Mouse (Mus musculus) liver, embryonic 15.5 days (tissue): Measurements from ENCODE around the gene Myl10. TPM values are rescaled to one million over a fixed set of nuclear protein-coding genes. Genes with fewer than 3 reads are reported as not detected.

Experiments
- ATAC-seq: fragments of 200-750 bp; cut with Nextera tagmentation; 2 replicates; pipeline ENCODE4 v1.8.0; 2017; ENCODE audit warnings: moderate number of reproducible peaks, mild to moderate bottlenecking, moderate library complexity; ENCODE audit not compliant: insufficient read depth
- H3K27ac ChIP-seq: fragments of 300-500 bp; sonication (generic); replicated peaks from 2 replicates; pipeline ENCODE4 v1.5.1; 2015; ENCODE audit warnings: mild to moderate bottlenecking, inconsistent platforms
- H3K27me3 ChIP-seq: fragments of 300-500 bp; sonication (generic); 2 replicates; pipeline ENCODE4 v1.6.1; 2015; ENCODE audit warnings: mild to moderate bottlenecking, inconsistent platforms
- H3K36me3 ChIP-seq: fragments of 300-500 bp; sonication (generic); replicated peaks from 2 replicates; pipeline ENCODE4 v1.6.1; 2015; ENCODE audit warnings: moderate library complexity, mild to moderate bottlenecking, inconsistent platforms
- H3K4me1 ChIP-seq: fragments of 300-500 bp; sonication (generic); replicated peaks from 2 replicates; pipeline ENCODE4 v1.6.1; 2015; ENCODE audit warnings: inconsistent platforms
- H3K4me2 ChIP-seq: fragments of 300-500 bp; sonication (generic); 2 replicates; pipeline ENCODE4 v1.6.1; 2015; ENCODE audit warnings: moderate library complexity, mild to moderate bottlenecking, inconsistent platforms
- H3K4me3 ChIP-seq: fragments of 300-500 bp; sonication (generic); replicated peaks from 2 replicates; pipeline ENCODE4 v1.5.1; 2015; ENCODE audit warnings: mild to moderate bottlenecking, inconsistent platforms
- H3K9ac ChIP-seq: fragments of 300-500 bp; sonication (generic); 2 replicates; pipeline ENCODE4 v1.6.1; 2015; ENCODE audit warnings: moderate library complexity, mild to moderate bottlenecking, inconsistent platforms
- H3K9me3 ChIP-seq: fragments of 300-500 bp; sonication (generic); replicated peaks from 2 replicates; pipeline ENCODE4 v1.6.1; 2016; ENCODE audit warnings: inconsistent platforms
- WGBS: fragments of 180-500 bp; shearing (Covaris S2); methylation state at CpG from one replicate; pipeline ENCODE4 v1.1.7; 2015; ENCODE audit warnings: mixed read lengths; ENCODE audit not compliant: insufficient replicate concordance; 5-methylcytosine and 5-hydroxymethylcytosine counted together
- polyA plus RNA-seq: library from polyadenylated mRNA; unstranded; fragments of >200 nt; fragmentation: Nextera tagmentation; extraction: Ambion mirVana; gene quantifications from 2 replicates; pipeline ENCODE4 v1.2.1, GENCODE M21; 2015

The Myl10 gene
- polyA plus RNA-seq, 1 experiment from 2014 or later: not detected

DNA sequence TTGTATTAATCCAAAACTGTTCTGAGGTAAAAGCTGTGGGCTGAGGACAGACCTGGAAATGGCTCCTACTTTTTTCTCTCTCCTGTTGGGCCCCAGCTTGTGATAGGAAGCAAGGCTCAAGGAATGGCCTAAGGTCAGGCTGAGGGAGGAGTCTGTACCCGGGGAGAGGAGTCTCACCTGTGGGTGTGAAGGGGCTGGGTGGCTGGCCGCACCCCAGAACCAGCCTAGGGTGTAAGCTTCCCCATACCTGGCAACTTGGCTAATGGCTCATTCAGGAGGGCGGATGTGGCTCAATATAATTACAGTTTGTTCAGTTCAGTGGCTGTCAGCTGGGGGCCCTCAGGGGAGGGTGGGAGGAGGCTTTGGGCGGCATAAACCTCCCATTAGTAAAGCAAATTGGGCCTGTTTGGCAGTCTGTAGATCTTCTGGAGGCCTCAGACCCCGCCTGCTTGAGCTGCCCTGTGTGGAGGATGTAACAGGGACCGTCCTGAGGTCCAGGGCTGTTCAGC, 14.1 kb upstream of the Myl10 start:
- H3K4me2 ChIP-seq: no peak overlapping the region
- H3K9me3 ChIP-seq: no peaks in the 10 kb centered on the region
- H3K27me3 ChIP-seq: no peaks in the 10 kb centered on the region
- H3K36me3 ChIP-seq: no peaks in the 10 kb centered on the region
- ATAC-seq: no peak
- H3K9ac ChIP-seq: no peak overlapping the region
- no peaks in the 10 kb centered on the region for H3K4me1 ChIP-seq
- H3K27ac ChIP-seq: no peak overlapping the region
- H3K4me3 ChIP-seq: no peak overlapping the region
- 55% methylated on average over 6 of the region's 6 CpGs for WGBS

DNA sequence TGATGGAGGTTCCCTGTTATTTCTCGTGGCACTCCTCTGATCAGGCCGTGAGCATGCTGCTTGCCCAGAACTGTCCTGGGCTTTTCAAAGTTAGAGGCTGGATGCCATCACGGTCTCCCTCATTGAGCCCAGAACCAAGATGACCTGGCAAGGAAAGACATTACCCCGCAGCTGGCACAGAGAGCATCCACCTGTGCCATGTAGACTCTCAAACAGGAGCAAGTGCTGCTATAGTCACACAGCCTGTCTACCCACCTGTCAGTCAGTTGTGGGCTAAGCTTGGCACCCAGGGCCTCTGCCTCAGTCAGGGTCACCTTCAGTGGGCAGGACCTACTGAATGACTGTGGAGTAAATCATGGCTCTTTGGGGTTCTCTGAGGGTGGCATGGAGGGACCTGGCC, 6.6 kb upstream of the Myl10 start:
- H3K4me2 ChIP-seq: no peak overlapping the region
- H3K9me3 ChIP-seq: no peaks in the 10 kb centered on the region
- no peak overlapping the region for H3K9ac ChIP-seq
- H3K27me3 ChIP-seq: no peaks in the 10 kb centered on the region
- no peaks in the 10 kb centered on the region for H3K36me3 ChIP-seq
- H3K4me3 ChIP-seq: no peak overlapping the region
- ATAC-seq: no peak
- H3K4me1 ChIP-seq: no peaks in the 10 kb centered on the region
- H3K27ac ChIP-seq: no peak overlapping the region
- WGBS: 61% methylated on average over 4 of the region's 4 CpGs

DNA sequence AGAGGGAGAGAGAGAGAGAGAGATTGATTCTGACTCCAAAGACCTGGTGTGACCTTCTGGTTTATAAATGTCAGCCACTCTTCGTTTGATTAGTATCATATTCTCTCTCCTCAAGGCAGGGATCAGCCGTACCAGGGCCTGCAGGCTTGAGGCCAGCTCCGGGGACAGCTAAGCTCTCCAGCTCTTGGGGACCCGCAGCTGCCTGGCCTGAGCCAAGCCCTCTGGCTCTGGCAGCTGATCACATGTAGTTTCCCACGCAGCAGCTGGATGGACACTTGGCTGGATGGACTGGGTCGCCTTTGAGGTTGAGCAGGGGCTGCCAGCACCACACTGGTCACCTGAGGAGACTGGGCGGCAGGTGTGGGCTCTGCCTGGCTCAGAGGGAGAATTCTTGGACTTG, 5.4 kb upstream of the Myl10 start:
- ATAC-seq: no peak
- H3K4me2 ChIP-seq: no peak overlapping the region
- H3K9ac ChIP-seq: no peak overlapping the region
- H3K27me3 ChIP-seq: no peaks in the 10 kb centered on the region
- H3K27ac ChIP-seq: no peak overlapping the region
- 51% methylated on average over 7 of the region's 7 CpGs for WGBS
- H3K4me3 ChIP-seq: no peak overlapping the region
- no peaks in the 10 kb centered on the region for H3K9me3 ChIP-seq
- H3K36me3 ChIP-seq: no peaks in the 10 kb centered on the region
- no peaks in the 10 kb centered on the region for H3K4me1 ChIP-seq

DNA sequence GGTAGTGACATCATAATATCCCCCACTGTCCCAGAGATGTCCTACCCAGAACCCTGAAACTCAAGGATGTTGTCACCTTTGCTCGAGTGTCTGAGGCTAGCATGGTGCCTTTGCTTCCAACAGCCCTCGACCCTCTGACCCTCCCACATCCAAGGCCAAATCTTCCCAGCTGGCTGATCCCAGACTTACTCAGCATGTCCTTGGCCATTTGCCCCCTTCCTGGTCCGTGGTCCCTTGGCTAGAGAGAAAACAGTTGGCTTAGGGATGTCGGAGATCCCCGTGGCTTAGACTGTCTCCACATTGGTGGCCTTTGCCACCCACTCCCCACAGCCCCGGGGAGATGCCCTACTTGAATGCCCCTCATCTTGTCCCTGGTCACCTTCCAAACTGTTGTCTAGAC, 4.1 kb upstream of the Myl10 start:
- H3K27me3 ChIP-seq: no peaks in the 10 kb centered on the region
- no peaks in the 10 kb centered on the region for H3K4me1 ChIP-seq
- 48% methylated on average over 6 of the region's 6 CpGs for WGBS
- no peak for ATAC-seq
- H3K4me3 ChIP-seq: no peak overlapping the region
- no peaks in the 10 kb centered on the region for H3K36me3 ChIP-seq
- H3K4me2 ChIP-seq: no peak overlapping the region
- H3K27ac ChIP-seq: no peak overlapping the region
- H3K9me3 ChIP-seq: no peaks in the 10 kb centered on the region
- H3K9ac ChIP-seq: no peak overlapping the region

DNA sequence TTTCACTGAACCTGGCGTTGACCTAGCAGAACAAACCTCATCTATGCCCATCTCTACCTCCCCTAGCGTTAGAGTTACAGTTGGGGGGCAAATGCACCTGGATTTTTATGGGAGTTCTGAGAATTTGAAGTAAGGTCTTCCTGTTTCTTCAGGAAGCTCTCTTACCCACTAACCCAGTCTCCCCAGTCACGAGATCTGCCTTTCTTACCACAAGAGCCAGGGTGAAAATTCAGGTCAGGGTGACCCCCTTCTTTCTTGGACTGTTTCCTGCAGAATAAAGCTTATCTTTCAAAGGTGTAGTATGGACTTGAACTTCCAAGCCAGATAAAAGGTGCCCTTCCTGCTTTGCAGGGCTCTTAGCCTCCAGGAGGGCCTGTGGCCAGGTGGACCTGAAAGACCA, 1.8 kb upstream of the Myl10 start:
- Histone ChIP-seq H3K9ac (no peak overlapping the region), H3K27me3 (no peaks in the 10 kb centered on the region), H3K36me3 (no peaks in the 10 kb centered on the region), H3K27ac (no peak overlapping the region), H3K4me1 (no peaks in the 10 kb centered on the region), H3K9me3 (no peaks in the 10 kb centered on the region), H3K4me2 (no peak overlapping the region), H3K4me3 (no peak overlapping the region)
- ATAC-seq: no peak
- WGBS: 23% methylated on average over 3 of the region's 3 CpGs

DNA sequence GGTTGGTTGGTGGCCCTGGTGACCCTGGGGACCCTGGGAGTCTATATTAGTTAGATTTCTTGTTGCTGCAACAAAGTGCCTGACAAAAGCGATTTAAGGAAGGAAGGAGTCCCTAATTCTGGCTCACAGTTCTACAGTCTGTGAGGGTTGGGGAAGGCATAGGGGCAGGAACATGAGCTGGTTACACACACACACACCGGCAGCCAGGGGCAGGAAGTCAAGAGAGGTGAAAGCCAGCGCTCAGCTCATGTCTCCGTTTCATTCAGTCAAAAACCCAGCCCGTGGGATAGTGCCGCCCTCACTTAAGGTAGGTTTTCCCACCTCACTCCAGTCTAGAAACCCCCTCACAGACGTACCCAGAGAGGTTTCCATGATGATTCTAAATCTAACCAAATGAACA, 472 bp downstream of the Myl10 start:
- Histone ChIP-seq H3K9me3 (no peaks in the 10 kb centered on the region), H3K4me1 (no peaks in the 10 kb centered on the region), H3K4me2 (no peak overlapping the region), H3K36me3 (no peaks in the 10 kb centered on the region), H3K27ac (no peak overlapping the region), H3K9ac (no peak overlapping the region), H3K27me3 (no peaks in the 10 kb centered on the region), H3K4me3 (no peak overlapping the region)
- WGBS: 40% methylated on average over 7 of the region's 7 CpGs
- no peak for ATAC-seq

DNA sequence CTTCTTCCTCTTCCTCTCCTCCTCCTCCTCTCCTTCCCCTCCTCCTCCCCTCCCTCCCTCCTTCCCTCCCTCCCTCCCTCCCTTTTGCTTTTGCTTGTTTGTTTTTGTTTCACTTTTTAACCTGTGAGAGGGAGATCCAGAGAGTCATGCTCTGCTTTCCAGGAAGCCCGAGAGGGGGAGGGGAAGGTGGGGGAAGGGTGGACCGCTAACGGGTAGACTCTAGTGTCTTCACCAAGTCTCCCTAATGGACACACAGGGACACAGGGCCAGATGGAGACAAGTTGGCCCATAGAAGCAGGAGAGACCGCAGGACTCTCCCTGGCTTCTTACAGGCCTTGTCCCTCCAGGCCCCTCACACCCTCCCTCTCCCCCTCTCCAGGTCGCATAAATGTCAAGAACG, 2.0 kb downstream of the Myl10 start:
- no peaks in the 10 kb centered on the region for H3K36me3 ChIP-seq
- H3K4me1 ChIP-seq: no peaks in the 10 kb centered on the region
- H3K4me3 ChIP-seq: no peak overlapping the region
- no peak overlapping the region for H3K4me2 ChIP-seq
- H3K27me3 ChIP-seq: no peaks in the 10 kb centered on the region
- 44% methylated on average over 6 of the region's 6 CpGs for WGBS
- H3K9me3 ChIP-seq: no peaks in the 10 kb centered on the region
- no peak overlapping the region for H3K27ac ChIP-seq
- no peak overlapping the region for H3K9ac ChIP-seq
- no peak for ATAC-seq

DNA sequence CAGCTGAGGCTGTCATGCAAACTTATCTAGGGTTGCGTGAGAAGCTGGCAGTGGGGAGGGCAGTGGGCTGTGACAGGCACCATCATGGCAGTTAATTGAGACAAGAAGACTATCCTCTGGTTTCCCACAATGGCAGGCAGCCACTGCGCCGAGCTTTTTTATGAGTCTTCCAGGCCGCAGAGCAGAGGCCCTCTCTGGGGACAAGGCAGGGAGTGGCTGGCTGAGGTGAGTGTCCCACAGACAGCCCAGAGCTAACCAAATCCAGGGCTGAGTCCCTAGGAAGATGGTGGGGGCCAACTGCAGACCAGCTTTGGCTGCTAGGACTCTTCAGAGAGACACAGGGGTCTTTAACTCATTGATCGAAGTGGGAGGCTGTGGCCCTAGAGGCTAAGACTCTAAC, 3.6 kb downstream of the Myl10 start:
- 64% methylated on average over 5 of the region's 5 CpGs for WGBS
- Histone ChIP-seq H3K27me3 (no peaks in the 10 kb centered on the region), H3K9me3 (no peaks in the 10 kb centered on the region)

DNA sequence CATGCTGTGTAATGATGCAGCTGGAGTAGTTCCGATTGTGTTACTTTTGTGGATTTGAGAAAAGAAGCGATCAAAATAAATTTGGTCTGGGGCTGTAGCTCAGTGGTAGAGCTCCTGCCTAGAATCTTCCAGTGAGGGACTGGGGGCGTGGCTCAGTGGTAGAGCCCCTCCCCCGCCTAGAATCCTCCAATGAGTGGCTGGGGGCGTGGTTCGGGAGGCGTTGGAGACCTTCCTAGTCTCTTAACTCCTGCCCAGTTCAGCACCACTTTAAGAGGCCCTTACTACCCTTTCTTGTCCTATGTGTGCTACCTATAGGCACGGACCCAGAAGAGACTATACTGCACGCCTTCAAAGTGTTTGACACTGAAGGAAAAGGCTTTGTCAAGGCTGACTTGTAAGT, 4.7 kb downstream of the Myl10 start:
- Histone ChIP-seq H3K9me3 (no peaks in the 10 kb centered on the region), H3K4me2 (no peak overlapping the region), H3K27ac (no peak overlapping the region), H3K27me3 (no peaks in the 10 kb centered on the region), H3K4me1 (no peaks in the 10 kb centered on the region), H3K36me3 (no peaks in the 10 kb centered on the region), H3K9ac (no peak overlapping the region), H3K4me3 (no peak overlapping the region)
- 60% methylated on average over 9 of the region's 9 CpGs for WGBS
- ATAC-seq: no peak

More for the DNA sequence above, 3.6 kb downstream of the Myl10 start:
- ATAC-seq: no peak
- Histone ChIP-seq H3K9ac (no peak overlapping the region), H3K27ac (no peak overlapping the region), H3K4me3 (no peak overlapping the region), H3K4me2 (no peak overlapping the region), H3K4me1 (no peaks in the 10 kb centered on the region), H3K36me3 (no peaks in the 10 kb centered on the region)

DNA sequence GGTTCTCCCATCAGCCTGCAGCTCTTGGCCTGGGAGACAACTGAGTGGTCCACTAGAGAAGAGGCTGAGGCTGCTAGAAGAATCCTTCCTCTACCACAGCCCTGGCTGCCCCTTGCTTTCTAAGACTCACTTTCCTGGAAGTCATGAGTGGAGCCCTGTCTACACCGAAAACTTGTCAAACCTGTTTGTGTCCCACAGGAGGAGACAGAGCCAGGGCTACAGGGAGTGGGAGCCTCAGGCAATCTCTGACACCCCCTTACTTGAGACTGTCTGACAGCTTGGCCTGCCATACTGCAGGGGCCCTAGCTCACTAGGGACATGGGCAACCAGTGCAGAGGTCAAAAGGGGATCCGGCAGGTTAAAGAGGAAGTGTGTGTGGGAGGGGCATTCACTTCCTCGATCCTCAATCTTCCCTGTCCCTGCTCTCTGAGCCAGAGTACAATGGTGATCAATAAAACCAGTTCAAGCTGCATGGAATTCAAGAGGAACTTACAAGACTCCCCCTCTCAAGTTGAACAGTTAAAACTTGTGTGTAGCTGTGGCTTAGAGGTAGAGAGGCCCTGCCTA, 9.3 kb downstream of the Myl10 start:
- ATAC-seq: no peak
- no peaks in the 10 kb centered on the region for H3K4me1 ChIP-seq
- H3K27ac ChIP-seq: no peak overlapping the region
- H3K9me3 ChIP-seq: no peaks in the 10 kb centered on the region
- no peak overlapping the region for H3K4me2 ChIP-seq
- no peaks in the 10 kb centered on the region for H3K36me3 ChIP-seq
- no peak overlapping the region for H3K4me3 ChIP-seq
- WGBS: 25% methylated on average over 3 of the region's 3 CpGs
- no peak overlapping the region for H3K9ac ChIP-seq
- H3K27me3 ChIP-seq: no peaks in the 10 kb centered on the region

DNA sequence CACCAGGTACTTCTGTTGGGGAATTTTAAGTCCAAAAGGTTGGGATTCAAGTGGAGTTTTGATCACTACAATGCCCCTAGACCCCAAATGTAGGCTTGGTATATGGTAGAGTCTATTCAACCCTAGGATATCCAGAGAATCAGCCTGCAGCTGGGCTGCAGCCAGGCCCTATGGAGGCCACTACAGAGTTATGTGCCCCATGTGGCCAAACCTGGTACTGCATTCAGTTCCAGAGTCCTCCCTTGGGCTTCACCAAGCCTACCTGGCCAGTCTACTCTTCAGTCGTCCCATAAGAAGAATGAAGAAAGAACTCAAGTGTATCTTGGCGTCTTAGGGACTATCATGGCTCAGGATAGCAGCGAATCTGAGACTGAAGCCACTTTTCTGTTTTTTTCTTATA, 10.8 kb downstream of the Myl10 start:
- no peak overlapping the region for H3K27ac ChIP-seq
- H3K4me3 ChIP-seq: no peak overlapping the region
- no peaks in the 10 kb centered on the region for H3K27me3 ChIP-seq
- no peak for ATAC-seq
- H3K36me3 ChIP-seq: no peaks in the 10 kb centered on the region
- 29% methylated on average over 3 of the region's 3 CpGs for WGBS
- H3K9ac ChIP-seq: no peak overlapping the region
- H3K9me3 ChIP-seq: no peaks in the 10 kb centered on the region
- H3K4me2 ChIP-seq: no peak overlapping the region
- H3K4me1 ChIP-seq: no peaks in the 10 kb centered on the region

DNA sequence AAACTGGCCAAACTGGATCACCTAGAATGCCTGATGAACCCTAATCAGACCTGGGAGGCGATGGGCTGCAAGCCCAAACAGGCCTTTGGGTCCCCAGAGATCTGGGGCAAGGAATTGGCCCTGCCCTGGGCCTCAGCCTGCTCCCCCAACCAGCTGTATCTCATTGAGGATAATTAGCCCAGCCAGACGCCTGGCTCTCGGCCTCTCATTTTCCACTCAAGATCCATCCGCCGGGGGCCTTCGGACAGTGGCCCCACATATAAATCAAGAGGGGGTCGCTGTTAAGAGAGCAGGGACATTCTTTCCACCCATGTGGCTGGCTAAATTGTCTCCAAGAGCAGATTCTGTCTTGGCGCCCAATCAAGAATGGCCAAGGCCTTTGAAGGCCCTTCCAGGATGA, 11.2 kb downstream of the Myl10 start:
- Histone ChIP-seq H3K27me3 (no peaks in the 10 kb centered on the region), H3K27ac (no peak overlapping the region), H3K4me3 (no peak overlapping the region), H3K4me2 (no peak overlapping the region), H3K36me3 (no peaks in the 10 kb centered on the region), H3K9ac (no peak overlapping the region), H3K9me3 (no peaks in the 10 kb centered on the region), H3K4me1 (no peaks in the 10 kb centered on the region)
- WGBS: 78% methylated on average over 8 of the region's 8 CpGs
- ATAC-seq: no peak
